Mouse (Mus musculus): ENCODE results near the gene Mbnl2. TPM values are rescaled to one million over a fixed set of nuclear protein-coding genes. Genes with fewer than 3 reads are reported as not detected.

The Mbnl2 gene
- polyA plus RNA-seq, 1 experiment from 2014 or later = 19.3 TPM

- 73% methylated on average over 5 of the region's 5 CpGs for WGBS (ENCODE audit: insufficient replicate concordance)
- Histone ChIP-seq H3K4me1 (ENCODE audit: control insufficient read depth, low read depth, low read length) (peaks cover 9% of the 10 kb centered on the region), H3K9me3 (replicated peaks; ENCODE audit: control insufficient read depth, low read length) (no peaks in the 10 kb centered on the region), H3K9ac (ENCODE audit: low read depth, low read length) (no peak overlapping the region), H3K27ac (ENCODE audit: low read length) (no peak overlapping the region), H3K27me3 (ENCODE audit: control insufficient read depth, insufficient read depth, low read depth, low read length) (no peaks in the 10 kb centered on the region), H3K36me3 (ENCODE audit: control insufficient read depth, insufficient read depth) (no peaks in the 10 kb centered on the region), H3K4me3 (ENCODE audit: low read depth, low read length) (no peak overlapping the region), H3K4me2 (ENCODE audit: low read depth, low read length) (no peak overlapping the region)
- no peak for ATAC-seq (ENCODE audit: low read depth)
Observed at GRCm38 (mm10) chr14:120292133-120292532, 16.7 kb downstream of the Mbnl2 start.

- Histone ChIP-seq H3K36me3 (ENCODE audit: control insufficient read depth, insufficient read depth) (no peaks in the 10 kb centered on the region), H3K27me3 (ENCODE audit: control insufficient read depth, insufficient read depth, low read depth, low read length) (no peaks in the 10 kb centered on the region), H3K9me3 (replicated peaks; ENCODE audit: control insufficient read depth, low read length) (no peaks in the 10 kb centered on the region), H3K4me2 (ENCODE audit: low read depth, low read length) (no peak overlapping the region), H3K4me3 (ENCODE audit: low read depth, low read length) (no peak overlapping the region), H3K27ac (ENCODE audit: low read length) (no peak overlapping the region), H3K4me1 (ENCODE audit: control insufficient read depth, low read depth, low read length) (peaks cover 4% of the 10 kb centered on the region), H3K9ac (ENCODE audit: low read depth, low read length) (no peak overlapping the region)
- 69% methylated on average over 6 of the region's 6 CpGs for WGBS (ENCODE audit: insufficient replicate concordance)
- no peak for ATAC-seq (ENCODE audit: low read depth)
Observed at GRCm38 (mm10) chr14:120292617-120293195, 17.2 kb downstream of the Mbnl2 start.

GRCm38 (mm10) chr14:120294480-120294879 is 19.0 kb downstream of the Mbnl2 start:
- H3K27me3 ChIP-seq (ENCODE audit: control insufficient read depth, insufficient read depth, low read depth, low read length) = no peaks in the 10 kb centered on the region
- H3K36me3 ChIP-seq (ENCODE audit: control insufficient read depth, insufficient read depth) = no peaks in the 10 kb centered on the region
- no peak for ATAC-seq (ENCODE audit: low read depth)
- no peak overlapping the region for H3K9ac ChIP-seq (ENCODE audit: low read depth, low read length)
- no peak overlapping the region for H3K27ac ChIP-seq (ENCODE audit: low read length)
- WGBS (ENCODE audit: insufficient replicate concordance) = 67% methylated on average over 6 of the region's 6 CpGs
- no peaks in the 10 kb centered on the region for H3K9me3 ChIP-seq (replicated peaks; ENCODE audit: control insufficient read depth, low read length)
- H3K4me2 ChIP-seq (ENCODE audit: low read depth, low read length) = no peak overlapping the region
- H3K4me3 ChIP-seq (ENCODE audit: low read depth, low read length) = no peak overlapping the region
- H3K4me1 ChIP-seq (ENCODE audit: control insufficient read depth, low read depth, low read length) = peaks cover 2% of the 10 kb centered on the region

GRCm38 (mm10) chr14:120295355-120296220 is 20.1 kb downstream of the Mbnl2 start:
- Histone ChIP-seq H3K9ac (ENCODE audit: low read depth, low read length) (no peak overlapping the region), H3K4me1 (ENCODE audit: control insufficient read depth, low read depth, low read length) (peaks cover 2% of the 10 kb centered on the region), H3K4me2 (ENCODE audit: low read depth, low read length) (no peak overlapping the region), H3K27ac (ENCODE audit: low read length) (no peak overlapping the region), H3K27me3 (ENCODE audit: control insufficient read depth, insufficient read depth, low read depth, low read length) (no peaks in the 10 kb centered on the region), H3K4me3 (ENCODE audit: low read depth, low read length) (no peak overlapping the region), H3K9me3 (replicated peaks; ENCODE audit: control insufficient read depth, low read length) (no peaks in the 10 kb centered on the region), H3K36me3 (ENCODE audit: control insufficient read depth, insufficient read depth) (no peaks in the 10 kb centered on the region)
- 76% methylated on average over 13 of the region's 13 CpGs for WGBS (ENCODE audit: insufficient replicate concordance)
- ATAC-seq (ENCODE audit: low read depth) = no peak

GRCm38 (mm10) chr14:120296231-120297006 is 20.9 kb downstream of the Mbnl2 start:
- H3K9me3 ChIP-seq (replicated peaks; ENCODE audit: control insufficient read depth, low read length) = no peaks in the 10 kb centered on the region
- peaks cover 2% of the 10 kb centered on the region for H3K4me1 ChIP-seq (ENCODE audit: control insufficient read depth, low read depth, low read length)
- H3K36me3 ChIP-seq (ENCODE audit: control insufficient read depth, insufficient read depth) = no peaks in the 10 kb centered on the region
- ATAC-seq (ENCODE audit: low read depth) = no peak
- WGBS (ENCODE audit: insufficient replicate concordance) = 61% methylated on average over 17 of the region's 17 CpGs
- no peaks in the 10 kb centered on the region for H3K27me3 ChIP-seq (ENCODE audit: control insufficient read depth, insufficient read depth, low read depth, low read length)
- no peak overlapping the region for H3K4me3 ChIP-seq (ENCODE audit: low read depth, low read length)
- H3K4me2 ChIP-seq (ENCODE audit: low read depth, low read length) = no peak overlapping the region
- no peak overlapping the region for H3K27ac ChIP-seq (ENCODE audit: low read length)
- H3K9ac ChIP-seq (ENCODE audit: low read depth, low read length) = no peak overlapping the region

GRCm38 (mm10) chr14:120297137-120297749 is 21.8 kb downstream of the Mbnl2 start:
- H3K4me3 ChIP-seq (ENCODE audit: low read depth, low read length) = no peak overlapping the region
- H3K9ac ChIP-seq (ENCODE audit: low read depth, low read length) = no peak overlapping the region
- H3K4me1 ChIP-seq (ENCODE audit: control insufficient read depth, low read depth, low read length) = peaks cover under 1% of the 10 kb centered on the region

GRCm38 (mm10) chr14:120297833-120298232 is 22.4 kb downstream of the Mbnl2 start:
- ATAC-seq (ENCODE audit: low read depth) = no peak
- WGBS (ENCODE audit: insufficient replicate concordance) = 65% methylated on average over 6 of the region's 6 CpGs
- Histone ChIP-seq H3K4me3 (ENCODE audit: low read depth, low read length) (no peak overlapping the region), H3K27me3 (ENCODE audit: control insufficient read depth, insufficient read depth, low read depth, low read length) (no peaks in the 10 kb centered on the region), H3K36me3 (ENCODE audit: control insufficient read depth, insufficient read depth) (no peaks in the 10 kb centered on the region), H3K4me2 (ENCODE audit: low read depth, low read length) (no peak overlapping the region), H3K9me3 (replicated peaks; ENCODE audit: control insufficient read depth, low read length) (no peaks in the 10 kb centered on the region), H3K27ac (ENCODE audit: low read length) (no peak overlapping the region), H3K4me1 (ENCODE audit: control insufficient read depth, low read depth, low read length) (peaks cover 1% of the 10 kb centered on the region), H3K9ac (ENCODE audit: low read depth, low read length) (no peak overlapping the region)

More at GRCm38 (mm10) chr14:120297137-120297749, 21.8 kb downstream of the Mbnl2 start:
- WGBS (ENCODE audit: insufficient replicate concordance) = 49% methylated on average over 16 of the region's 16 CpGs
- no peak overlapping the region for H3K27ac ChIP-seq (ENCODE audit: low read length)
- no peak overlapping the region for H3K4me2 ChIP-seq (ENCODE audit: low read depth, low read length)
- no peaks in the 10 kb centered on the region for H3K9me3 ChIP-seq (replicated peaks; ENCODE audit: control insufficient read depth, low read length)
- no peaks in the 10 kb centered on the region for H3K36me3 ChIP-seq (ENCODE audit: control insufficient read depth, insufficient read depth)
- H3K27me3 ChIP-seq (ENCODE audit: control insufficient read depth, insufficient read depth, low read depth, low read length) = no peaks in the 10 kb centered on the region
- ATAC-seq (ENCODE audit: low read depth) = no peak

- H3K36me3 ChIP-seq (ENCODE audit: control insufficient read depth, insufficient read depth) = no peaks in the 10 kb centered on the region
- no peaks in the 10 kb centered on the region for H3K9me3 ChIP-seq (replicated peaks; ENCODE audit: control insufficient read depth, low read length)
- H3K9ac ChIP-seq (ENCODE audit: low read depth, low read length) = no peak overlapping the region
- H3K27ac ChIP-seq (ENCODE audit: low read length) = no peak overlapping the region
- H3K4me2 ChIP-seq (ENCODE audit: low read depth, low read length) = no peak overlapping the region
- no peak overlapping the region for H3K4me3 ChIP-seq (ENCODE audit: low read depth, low read length)
- H3K4me1 ChIP-seq (ENCODE audit: control insufficient read depth, low read depth, low read length) = peaks cover 8% of the 10 kb centered on the region
- ATAC-seq (ENCODE audit: low read depth) = no peak
- H3K27me3 ChIP-seq (ENCODE audit: control insufficient read depth, insufficient read depth, low read depth, low read length) = no peaks in the 10 kb centered on the region
- WGBS (ENCODE audit: insufficient replicate concordance) = 64% methylated on average over 5 of the region's 5 CpGs
Observed at GRCm38 (mm10) chr14:120298439-120298838, 23.0 kb downstream of the Mbnl2 start.

All from liver, embryonic 16.5 days (tissue).